Mouse (Mus musculus) common myeloid progenitor, adult 5-6 weeks (primary cell): ENCODE results near the gene Ppp3ca. TPM values are rescaled to one million over a fixed set of nuclear protein-coding genes. Genes with fewer than 3 reads are reported as not detected.

ENCODE experiments used
- ATAC-seq: replicated peaks from 2 replicates; pipeline ENCODE4 v1.8.0; 2016; ENCODE audit warnings: low read depth, mild to moderate bottlenecking, moderate TSS enrichment, inconsistent platforms; ENCODE audit not compliant: poor library complexity, severe bottlenecking
- total RNA-seq: library from RNA; stranded (forward); fragments of 200-1000, 187-1606 nt; gene quantifications from 2 replicates; pipeline ENCODE4 v1.2.3, GENCODE M21; 2017

Ppp3ca gene
- total RNA-seq, 1 experiment from 2014 or later, result 45.0 TPM

DNA sequence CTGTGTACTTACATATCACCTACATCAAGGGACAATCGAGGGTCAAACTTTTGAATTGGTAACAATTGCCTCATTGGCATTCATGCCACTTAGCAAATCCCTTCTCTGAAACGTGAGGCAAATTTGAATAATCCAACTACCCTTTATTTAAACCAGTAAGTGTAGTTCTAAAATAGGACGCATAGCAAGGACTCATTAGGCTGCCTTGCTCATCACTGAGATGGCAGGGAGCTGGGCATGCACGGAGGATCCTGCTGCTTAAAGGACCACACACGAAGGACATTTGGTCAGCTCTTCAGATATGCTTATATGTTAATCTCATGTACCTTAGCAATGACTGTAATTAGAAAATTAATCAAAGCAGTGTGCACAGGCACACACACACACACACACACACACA, 204.6 kb downstream of the Ppp3ca start:
- ATAC-seq, result no peak

DNA sequence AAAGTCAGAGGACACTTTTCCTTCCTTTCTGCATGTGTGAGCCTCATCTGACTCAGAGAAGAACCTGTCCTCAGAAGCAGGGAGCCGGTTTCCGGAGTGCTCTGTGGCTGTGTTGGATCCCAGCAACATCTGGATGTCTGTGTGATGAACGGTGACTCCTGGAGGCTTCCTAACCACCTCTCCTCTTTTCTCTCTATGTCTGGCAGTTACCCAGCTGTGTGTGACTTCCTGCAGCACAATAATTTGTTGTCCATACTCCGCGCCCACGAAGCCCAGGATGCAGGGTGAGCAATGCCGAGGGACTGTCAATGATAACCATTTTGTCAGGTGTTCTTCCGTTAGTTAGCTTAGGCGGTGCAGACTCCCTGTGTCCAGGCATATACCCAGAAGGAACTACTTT, 217.8 kb downstream of the Ppp3ca start:
- no peak for ATAC-seq

DNA sequence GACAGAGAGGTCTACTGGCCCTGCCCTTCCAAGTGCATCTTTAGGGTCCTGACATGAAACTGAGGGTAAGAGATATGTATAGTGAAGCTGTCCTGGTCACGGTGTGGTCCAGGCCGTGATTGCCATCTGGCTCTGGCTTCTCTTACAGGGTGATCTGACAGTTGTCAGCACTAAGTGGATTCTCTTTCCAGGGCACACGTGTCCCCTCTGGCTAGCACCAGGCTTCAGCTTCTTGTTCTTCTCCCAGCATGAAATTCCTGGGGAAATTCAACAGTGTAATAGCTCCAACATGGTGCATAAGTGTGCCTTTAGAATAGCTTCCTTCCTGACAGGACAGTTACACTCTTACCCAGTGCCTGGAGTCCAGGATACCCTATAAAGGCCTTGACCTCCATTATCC, 222.2 kb downstream of the Ppp3ca start:
- ATAC-seq, result no peak

DNA sequence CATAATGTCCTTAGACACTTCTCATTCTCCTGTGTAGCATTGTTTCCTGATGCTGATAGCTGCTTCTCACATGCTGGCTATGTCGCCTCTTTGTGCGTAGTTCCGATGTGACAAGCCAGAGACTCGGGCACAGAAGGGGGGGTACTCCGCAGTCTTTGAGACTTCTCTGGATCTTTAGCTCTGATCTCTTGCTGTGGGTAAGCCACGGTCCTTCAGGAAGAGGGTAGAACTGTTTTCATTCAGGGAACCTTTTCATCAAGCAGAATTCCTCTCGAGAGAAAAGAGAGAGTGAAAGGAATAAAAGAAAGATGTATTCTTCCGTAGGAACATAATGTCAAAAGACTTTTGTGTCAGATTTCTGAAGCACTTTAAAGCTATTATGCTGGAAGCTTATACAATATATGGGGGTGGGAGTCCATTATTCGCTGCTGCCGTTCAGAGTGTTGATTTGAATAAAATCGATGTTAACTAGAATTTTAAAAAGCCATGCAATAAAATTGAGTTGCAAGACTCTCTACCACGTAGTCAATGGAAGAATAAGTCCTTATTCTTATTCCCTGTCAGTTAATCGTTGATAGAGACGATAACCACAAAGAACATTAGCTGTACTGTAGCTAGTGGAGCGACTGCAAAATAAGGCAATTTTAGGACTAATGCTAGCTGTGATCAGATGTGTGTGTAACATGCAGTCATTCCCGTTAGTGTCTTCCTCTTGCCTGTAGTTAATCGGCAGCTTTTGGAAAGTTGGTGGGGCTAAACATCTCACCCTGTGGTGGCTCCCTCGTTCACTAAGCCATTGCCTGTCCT, 223.9 kb downstream of the Ppp3ca start:
- no peak for ATAC-seq

DNA sequence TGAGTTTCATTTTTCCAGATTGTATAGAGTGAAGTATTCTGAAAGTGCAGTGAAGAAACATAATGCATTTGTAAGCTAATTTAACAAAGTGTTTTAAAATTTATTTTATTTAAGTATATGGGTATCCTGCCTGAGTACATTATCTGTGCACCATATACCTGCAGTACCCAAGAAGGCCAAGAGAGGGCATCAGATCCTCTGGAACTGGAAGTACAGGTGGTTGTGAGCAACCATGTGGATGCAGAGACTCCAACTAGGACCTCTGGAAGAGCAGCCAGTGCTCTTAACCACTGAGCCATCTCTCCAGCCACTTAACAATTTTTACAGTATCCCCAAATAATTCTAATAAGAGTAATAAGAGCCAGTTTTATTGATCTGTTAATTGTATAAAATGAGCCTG, 225.6 kb downstream of the Ppp3ca start:
- peak; percentile 77 for ATAC-seq

DNA sequence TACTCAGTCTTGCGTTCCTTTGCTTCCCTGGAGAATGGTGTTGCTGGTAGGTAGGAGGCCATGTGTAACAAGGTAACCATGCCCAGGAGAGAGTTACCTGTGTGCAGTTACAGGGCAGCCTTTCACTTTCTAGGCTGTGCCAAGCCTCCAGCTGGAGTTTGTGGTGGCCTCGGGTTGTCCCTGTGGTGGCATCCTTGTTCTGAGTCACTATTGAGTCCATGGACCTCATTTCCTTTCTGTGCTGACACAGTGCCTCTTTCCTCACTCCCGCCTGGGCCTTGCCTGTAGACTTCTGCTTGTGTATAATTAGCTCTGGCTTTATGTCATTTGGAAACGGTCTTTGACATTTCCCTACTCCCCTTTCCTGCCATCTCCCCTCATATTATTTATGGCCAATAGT, 226.4 kb downstream of the Ppp3ca start:
- no peak for ATAC-seq

DNA sequence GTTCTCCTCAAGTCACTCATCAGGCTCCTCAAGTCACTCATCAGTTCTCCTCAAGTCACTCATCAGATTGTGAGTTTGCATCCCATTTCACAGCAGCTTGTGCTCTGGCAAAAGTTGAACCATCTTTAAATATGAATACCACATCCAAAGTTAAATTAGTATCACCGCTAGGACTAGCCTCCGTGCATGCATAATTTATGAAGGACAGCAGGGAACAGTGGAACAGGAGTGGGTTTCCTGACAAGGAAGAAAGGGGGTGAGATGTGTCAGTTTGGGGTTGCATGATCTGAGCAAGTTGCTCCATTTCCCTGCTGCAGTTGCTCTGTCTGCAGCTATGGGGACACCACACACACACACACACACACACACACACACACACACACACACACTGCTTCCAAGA, 229.8 kb downstream of the Ppp3ca start:
- no peak for ATAC-seq

DNA sequence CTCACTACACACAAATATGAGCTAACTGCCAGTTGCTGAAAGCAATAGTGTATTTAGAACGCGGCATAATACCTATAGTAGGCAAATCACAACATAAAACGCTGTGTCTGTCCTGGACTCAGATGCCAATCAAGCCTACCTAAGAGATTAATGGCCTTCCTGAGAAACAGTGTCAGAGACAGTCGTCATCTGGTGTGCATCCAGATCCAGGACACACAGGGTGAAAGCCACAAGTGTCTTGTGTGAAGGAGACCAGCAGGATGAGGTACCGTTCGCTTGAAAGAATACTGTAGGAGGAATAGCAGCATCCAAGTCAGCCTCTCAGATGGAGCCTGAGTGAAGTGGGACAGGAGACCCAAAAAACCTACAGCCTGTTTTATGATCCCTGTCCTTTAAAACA, 231.1 kb downstream of the Ppp3ca start:
- ATAC-seq, result no peak

DNA sequence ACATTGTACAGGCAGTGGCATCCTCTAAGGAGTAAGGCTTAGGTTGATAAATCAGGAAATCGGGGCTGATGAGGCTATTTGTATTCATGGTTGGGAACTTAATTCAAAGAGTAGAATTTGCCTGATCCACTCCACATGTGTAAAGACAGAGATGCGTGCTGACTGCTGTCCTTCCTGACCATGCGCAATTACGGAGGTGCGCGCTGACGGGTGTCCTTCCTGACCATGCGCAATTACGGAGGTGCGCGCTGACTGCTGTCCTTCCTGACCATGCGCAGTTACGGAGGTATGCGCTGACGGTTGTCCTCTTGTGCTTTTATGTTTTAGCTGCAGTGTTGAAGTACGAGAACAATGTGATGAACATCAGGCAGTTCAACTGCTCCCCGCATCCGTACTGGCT, 232.9 kb downstream of the Ppp3ca start:
- ATAC-seq, result no peak

DNA sequence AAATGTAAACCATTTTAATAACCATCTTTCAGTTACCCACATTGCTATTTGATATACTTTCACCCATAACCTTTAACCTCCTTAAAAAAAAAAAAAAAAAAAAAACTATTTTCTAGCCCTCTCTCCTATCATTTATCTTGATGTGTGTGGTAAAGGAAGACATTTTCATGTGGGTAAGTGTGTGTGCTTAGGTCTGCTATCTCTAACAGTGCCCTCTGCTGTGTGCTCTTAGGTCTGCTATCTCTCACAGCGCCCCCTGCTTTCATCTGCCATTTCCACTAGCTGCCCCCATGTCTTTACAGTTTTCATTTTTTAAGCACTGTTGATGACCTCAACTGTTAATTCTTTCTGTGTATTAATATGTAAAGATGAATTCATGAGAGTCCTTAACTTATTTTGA, 235.7 kb downstream of the Ppp3ca start:
- peak; percentile 93 for ATAC-seq

DNA sequence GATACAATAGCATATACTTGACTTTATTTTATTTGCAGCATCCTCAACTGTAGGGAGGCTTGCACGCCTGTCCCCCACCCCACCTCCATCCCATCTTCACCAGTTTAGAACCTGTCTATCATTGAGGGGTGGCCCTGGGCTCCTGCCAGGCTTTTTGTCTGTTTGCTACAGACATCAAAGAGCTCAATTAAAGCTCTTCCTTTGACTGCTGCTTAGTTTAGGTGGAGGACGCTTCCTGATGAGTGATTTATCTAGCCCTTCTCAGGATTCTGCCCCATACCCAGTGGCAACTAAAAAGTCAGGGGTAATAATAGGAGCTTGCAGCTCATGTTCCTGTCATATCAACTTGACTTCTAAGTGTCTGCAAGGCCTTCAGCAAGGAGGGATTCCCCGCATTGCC, 239.6 kb downstream of the Ppp3ca start:
- no peak for ATAC-seq

DNA sequence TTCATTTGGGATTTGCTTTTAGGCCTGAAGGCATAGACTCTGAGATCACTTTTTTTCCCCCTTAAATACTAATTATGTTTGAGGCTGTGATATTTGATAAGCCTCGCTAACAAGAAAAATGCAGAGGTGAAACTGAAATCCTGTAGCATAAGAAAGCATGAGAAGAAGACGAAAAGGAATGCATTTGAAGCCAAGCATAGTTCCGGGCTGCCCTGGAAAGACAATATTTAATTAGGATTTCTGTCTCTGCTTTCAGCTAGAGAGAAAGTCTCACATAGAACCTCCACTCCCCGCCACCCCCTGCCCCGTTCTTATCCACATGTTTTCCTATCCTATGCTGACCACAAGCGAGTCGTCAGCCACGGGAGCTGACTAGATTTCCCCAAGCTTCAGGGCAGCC, 241.4 kb downstream of the Ppp3ca start:
- no peak for ATAC-seq

DNA sequence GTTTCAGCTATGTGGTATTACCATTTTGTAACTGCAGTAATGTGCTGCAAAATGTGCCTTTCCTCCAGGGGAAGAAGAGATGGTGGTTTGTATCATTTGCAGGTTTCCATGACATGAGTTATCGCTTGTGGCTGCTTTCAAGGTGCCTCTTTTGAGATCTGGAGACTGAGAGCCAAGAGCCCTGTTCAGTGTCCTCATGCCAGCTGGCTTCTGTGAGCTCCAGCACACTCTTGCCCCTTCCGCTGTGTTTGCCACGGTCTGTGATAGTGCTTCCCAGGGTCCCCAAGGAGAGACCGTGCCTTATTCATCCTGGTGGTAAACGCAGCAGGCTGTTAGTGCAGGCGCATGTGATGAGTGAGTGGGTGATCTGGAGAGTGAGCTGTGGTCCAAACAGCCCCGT, 247.2 kb downstream of the Ppp3ca start:
- no peak for ATAC-seq

DNA sequence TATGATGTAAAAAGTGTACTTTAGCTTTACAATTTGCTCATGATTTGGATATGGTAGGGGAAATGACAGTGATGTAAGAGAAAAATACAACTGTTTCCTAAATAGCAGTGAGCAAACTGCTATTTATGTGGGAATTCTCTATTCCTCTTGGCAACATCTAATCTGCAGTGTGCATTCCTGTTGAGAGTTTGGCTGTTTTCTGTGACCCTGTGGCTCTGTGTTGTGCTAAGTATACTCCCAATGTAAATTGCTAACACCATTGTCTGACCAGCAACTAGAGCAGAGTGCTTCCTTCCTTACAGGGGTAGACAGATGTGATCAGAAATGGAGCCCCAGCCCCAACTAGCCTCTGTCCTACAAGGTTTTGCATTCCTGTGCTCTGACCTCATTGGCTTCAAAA, 263.1 kb downstream of the Ppp3ca start:
- ATAC-seq, result no peak

DNA sequence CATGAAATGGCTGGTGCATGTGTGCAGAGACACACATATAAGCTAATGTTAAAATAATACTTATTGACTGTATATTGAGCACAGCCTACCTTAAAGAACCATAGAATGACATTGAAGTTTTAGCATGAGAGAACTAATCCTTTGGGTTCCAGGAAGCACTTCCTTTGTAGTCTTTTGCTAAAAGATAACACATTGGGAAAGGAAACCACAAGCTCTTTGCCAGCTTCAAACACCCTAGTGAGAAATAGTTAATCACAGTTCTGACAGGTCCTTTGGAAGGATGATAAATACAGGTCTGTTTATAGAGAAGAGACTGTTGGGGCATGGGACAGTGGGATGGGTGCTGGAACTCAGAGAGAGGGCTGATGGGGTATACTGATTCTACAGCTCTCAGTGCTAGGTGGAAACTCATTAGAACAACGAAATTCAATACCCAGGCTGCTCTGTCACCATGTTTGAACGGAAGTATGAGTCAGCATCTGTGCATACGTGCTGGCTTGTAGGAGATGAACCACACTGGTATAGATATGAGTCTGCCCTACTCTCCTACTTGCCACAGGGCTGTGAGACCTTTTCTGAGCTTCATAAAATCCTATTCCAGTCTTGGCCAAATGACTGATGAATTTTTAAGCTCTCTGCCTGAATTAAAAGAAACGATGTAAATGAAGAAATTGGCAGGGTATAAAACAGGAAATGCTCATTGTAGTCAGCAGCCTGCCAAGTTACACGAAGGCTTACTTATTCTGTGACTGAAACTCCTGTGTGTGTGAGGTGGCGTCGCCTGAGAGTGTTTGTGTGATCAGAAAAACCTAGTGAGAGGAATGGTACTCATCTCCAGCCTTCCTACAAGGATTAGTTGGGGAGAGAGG, 271.0 kb downstream of the Ppp3ca start:
- peak; percentile 92 for ATAC-seq

DNA sequence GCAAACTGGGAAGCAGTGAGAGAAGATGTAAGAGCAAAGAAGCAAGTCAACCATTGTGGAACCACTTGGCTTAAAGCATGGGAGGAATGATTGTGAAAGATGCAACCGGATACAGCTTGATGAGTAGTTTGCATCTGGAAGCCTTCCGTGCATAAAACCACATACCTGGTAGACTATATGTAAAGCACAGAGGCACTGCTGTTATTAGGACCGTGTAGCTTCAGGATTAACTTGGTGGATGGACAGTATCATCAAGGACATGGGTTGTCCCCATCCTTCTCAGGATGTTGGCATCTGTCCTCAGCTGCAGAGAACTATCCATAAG, 271.6 kb downstream of the Ppp3ca start:
- ATAC-seq, result no peak

DNA sequence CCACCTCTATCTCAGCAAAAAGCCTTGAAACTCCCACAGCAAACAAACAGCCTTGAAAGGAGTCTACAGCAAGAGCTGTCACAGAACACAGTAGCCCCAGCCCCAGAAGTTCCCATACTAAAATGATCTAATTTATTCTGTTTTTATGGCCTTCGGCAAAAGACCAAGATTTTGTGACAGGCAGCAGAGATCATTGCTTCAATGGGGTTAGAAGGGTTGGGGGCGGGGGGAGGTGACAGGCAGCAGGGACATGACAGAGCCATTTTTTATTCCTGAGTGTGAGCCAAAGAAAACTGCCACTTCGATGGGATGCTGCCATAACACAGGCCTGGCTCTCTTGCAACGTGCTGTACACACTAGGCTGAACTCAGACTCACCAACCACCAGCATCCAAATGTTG, 275.6 kb downstream of the Ppp3ca start:
- no peak for ATAC-seq

DNA sequence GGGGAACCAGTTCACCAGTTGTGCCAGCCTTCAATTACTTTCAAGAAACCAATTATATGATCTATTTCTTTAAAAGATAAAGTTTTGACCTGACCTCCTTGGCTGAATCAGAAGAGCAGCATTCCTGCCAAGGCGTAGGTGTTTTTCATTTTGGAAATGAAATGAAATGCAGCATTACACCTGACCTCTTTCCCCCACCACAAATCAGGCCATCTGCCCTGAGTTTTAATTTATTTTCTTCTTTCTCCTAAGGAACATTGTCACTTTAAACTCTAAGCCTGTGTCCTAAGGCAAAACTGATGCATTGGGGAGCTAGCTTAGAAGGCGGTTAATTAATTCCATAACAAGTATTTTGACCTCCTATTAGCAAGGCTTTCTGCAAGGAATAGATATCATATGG, 276.7 kb downstream of the Ppp3ca start:
- no peak for ATAC-seq

DNA sequence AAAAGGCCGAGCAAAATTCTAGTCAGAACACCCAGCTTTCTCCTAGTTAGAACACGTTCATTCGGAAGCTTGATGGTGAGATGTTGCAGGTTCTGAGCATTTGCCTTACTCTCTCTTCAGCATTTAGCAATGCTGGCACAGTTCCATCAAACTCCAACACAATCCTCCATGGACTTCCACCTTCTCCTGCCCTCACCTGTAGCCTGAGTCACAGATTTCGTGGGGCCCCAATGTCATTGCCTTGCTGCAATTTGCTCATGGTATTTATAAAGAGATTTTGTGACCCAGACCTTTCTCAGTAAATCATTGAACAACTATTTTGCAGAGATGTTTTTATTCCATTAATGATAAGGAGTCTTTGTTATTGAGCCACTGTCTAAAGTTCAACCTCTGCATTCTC, 278.2 kb downstream of the Ppp3ca start:
- ATAC-seq, result no peak

DNA sequence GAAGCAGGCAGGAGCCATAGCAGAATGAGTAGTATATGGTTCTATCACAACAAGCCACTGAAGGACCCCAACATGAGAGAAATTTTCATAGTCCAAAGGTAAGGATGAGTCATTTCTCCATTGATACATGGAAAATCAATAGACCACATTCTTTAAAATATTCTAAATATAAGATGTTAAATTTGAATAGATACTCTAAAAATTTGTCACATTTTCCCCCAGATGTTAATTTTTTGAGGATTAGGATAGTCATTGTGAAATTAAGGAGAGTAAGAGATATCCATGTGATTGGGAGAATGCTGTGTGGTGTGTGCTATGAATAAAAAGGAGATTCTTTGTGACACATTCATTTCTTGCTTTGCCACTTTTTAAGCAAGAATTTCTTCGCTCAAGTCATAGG, 281.9 kb downstream of the Ppp3ca start:
- no peak for ATAC-seq

DNA sequence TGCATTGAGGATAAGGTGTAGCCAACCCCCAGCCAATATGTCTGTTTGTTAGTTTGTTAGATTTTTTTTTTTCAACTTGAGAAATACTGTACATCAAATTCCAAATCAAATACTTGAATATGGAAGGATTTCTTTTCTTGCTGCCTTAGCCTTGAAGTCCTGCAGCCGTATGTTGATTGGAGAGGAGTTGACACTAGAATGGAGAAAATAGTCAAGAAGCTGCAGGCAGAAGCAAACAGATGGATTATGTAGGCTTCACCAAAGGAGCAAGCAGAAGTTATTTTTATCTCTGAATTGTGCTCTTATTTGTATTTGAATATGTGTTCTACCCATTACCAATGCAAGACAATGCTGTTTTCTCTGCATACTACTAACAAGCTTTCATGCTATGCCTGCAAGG, 282.9 kb downstream of the Ppp3ca start:
- no peak for ATAC-seq

DNA sequence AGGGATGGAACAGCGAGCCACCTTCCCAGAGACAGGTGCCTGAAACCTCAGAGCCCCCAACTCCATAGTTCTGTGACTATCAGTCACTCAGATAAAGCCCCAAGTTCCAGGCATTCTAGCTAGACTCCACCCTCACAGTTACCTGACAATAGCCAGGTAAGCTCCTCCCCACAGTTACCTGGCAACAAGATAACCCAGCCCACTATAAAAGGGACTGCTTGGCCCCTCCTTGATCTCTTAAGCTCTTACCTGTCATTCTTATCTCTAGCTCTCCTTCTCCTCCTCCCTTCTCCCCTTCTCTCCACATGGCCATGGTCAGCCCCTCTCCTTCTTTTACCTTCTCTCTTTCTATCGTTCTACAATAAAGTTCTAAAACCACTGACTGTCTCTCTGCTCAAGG, 285.1 kb downstream of the Ppp3ca start:
- no peak for ATAC-seq
